Mouse (Mus musculus) forebrain, postnatal 0 days (tissue): ENCODE measurements around the gene Abca17. TPM values are rescaled to one million over a fixed set of nuclear protein-coding genes. Genes with fewer than 3 reads are reported as not detected.
A peak's percentile ranks its signal among the peaks of the same experiment; 100 is the strongest.

Experiments
- ATAC-seq: fragments of 200-750 bp; cut with Nextera tagmentation; 2 replicates; pipeline ENCODE4 v1.8.0; 2017; ENCODE audit warnings: mild to moderate bottlenecking, moderate library complexity
- DNase-seq: peaks from one replicate; pipeline ENCODE4 v3.0.0-alpha.2; 2015
- H3K27ac ChIP-seq: fragments of 300-500 bp; sonication (generic); 2 replicates; pipeline ENCODE4 v1.5.1; 2014; ENCODE audit warnings: low read depth, mild to moderate bottlenecking, antibody characterized with exemption, low read length, moderate library complexity, mixed read lengths
- H3K27me3 ChIP-seq: fragments of 300-500 bp; sonication (generic); 2 replicates; pipeline ENCODE4 v1.6.1; 2014; ENCODE audit warnings: mild to moderate bottlenecking, low read length, mixed read lengths; ENCODE audit not compliant: insufficient read depth
- H3K36me3 ChIP-seq: fragments of 300-500 bp; sonication (generic); 2 replicates; pipeline ENCODE4 v1.6.1; 2014; ENCODE audit warnings: mild to moderate bottlenecking, moderate library complexity; ENCODE audit not compliant: insufficient read depth
- H3K4me1 ChIP-seq: fragments of 300-500 bp; sonication (generic); 2 replicates; pipeline ENCODE4 v1.6.1; 2014; ENCODE audit warnings: antibody characterized with exemption; ENCODE audit not compliant: insufficient read depth
- H3K4me2 ChIP-seq: fragments of 300-500 bp; sonication (generic); 2 replicates; pipeline ENCODE4 v1.6.1; 2014; ENCODE audit warnings: low read depth, mild to moderate bottlenecking, moderate library complexity
- H3K4me3 ChIP-seq: fragments of 300-500 bp; sonication (generic); 2 replicates; pipeline ENCODE4 v1.5.1; 2014; ENCODE audit warnings: low read depth, low read length, mixed read lengths
- H3K9ac ChIP-seq: fragments of 300-500 bp; sonication (generic); 2 replicates; pipeline ENCODE4 v1.6.1; 2014; ENCODE audit warnings: mild to moderate bottlenecking
- H3K9me3 ChIP-seq: fragments of 300-500 bp; sonication (generic); 2 replicates; pipeline ENCODE4 v1.6.1; 2016; ENCODE audit warnings: low read length
- CTCF ChIP-seq: sonication (generic); IDR thresholded peaks from 2 replicates; pipeline ENCODE4 v1.5.1; 2016; ENCODE audit warnings: antibody characterized with exemption, control low read depth, low read depth
- WGBS: fragments of 180-500 bp; shearing (Covaris S2); extraction: QIAGEN DNeasy Blood & Tissue Kit; methylation state at CpG from one replicate; pipeline ENCODE4 v1.1.7; 2014; 5-methylcytosine and 5-hydroxymethylcytosine counted together
- polyA plus RNA-seq: library from polyadenylated mRNA; unstranded; fragments of >200 nt; fragmentation: Nextera tagmentation; extraction: Ambion mirVana; gene quantifications from 2 replicates; pipeline ENCODE4 v1.2.1, GENCODE M21; 2015
- total RNA-seq: library from RNA; depleted of rRNA; stranded (reverse); fragments of >200 nt; gene quantifications from 2 replicates; pipeline ENCODE4 v1.2.3, GENCODE M21; 2014

The Abca17 gene
- total and polyA plus RNA-seq, 2 experiments from 2014 or later = 0.62 to 0.86 TPM

DNA sequence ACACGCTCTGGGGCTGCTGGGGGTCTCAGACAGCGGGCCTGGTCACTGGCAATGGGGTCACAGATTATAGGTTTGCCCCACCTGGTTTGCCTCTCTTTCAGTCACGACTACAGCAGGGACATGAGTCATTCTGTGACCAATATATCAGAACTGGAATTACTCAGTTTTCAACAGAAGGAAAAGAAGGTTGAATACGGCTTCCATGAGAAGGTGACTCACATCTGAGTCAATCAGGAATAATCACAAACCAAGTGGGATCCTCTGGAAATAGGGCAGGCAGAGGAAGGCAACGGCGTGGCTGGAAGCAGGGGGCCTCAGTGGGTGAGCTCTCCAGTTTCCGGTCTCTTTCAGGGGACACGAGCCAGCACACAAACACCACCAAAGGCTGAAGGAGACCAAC is 106.8 kb downstream of the Abca17 start:
- Histone ChIP-seq H3K27me3 (no peaks in the 10 kb centered on the region), H3K4me1 (no peaks in the 10 kb centered on the region), H3K9ac (no peak overlapping the region), H3K27ac (no peak overlapping the region), H3K9me3 (no peaks in the 10 kb centered on the region), H3K4me2 (no peak overlapping the region), H3K4me3 (no peak overlapping the region), H3K36me3 (peaks cover 47% of the 10 kb centered on the region)
- WGBS = 98% methylated on average over 8 of the region's 8 CpGs
- ATAC-seq = no peak
- DNase-seq = no peak
- no peak for TF ChIP-seq CTCF

DNA sequence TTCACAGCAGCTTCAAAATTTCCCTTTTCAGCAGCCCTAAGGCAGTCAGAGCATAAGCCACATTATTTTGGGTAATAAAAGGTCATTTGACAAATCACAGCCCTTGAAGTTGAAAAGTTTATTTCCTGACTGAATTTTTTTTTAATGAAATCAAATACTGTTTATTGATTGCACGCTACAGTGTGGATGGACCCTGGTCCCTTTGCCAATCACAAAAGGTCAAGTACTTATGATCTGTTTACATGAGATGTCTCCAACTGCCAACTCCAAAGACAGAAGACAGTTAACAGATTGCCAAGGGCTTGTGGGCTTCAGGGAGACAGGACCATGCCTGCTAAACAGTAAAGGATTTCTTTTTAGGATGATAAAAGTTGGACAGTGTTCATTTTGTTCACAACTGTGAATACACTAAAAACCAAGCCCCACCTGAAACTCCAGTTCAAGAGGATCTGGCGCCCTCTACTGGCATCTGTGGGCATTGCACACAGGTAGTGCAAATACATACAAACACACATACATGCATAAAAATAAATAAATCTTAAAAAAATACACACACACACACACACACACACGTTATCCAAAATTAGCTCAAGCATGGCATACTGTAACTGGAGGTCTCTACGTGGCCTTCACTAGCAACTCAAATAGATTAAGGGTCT is 107.4 kb downstream of the Abca17 start:
- no peak for ATAC-seq
- H3K27ac ChIP-seq = no peak overlapping the region
- peak; percentile 72 for TF ChIP-seq CTCF
- WGBS = 89% methylated on average over 4 of the region's 4 CpGs
- DNase-seq = peak; percentile 36
- no peaks in the 10 kb centered on the region for H3K9me3 ChIP-seq
- H3K4me3 ChIP-seq = no peak overlapping the region
- peaks cover 47% of the 10 kb centered on the region for H3K36me3 ChIP-seq
- no peaks in the 10 kb centered on the region for H3K4me1 ChIP-seq
- H3K4me2 ChIP-seq = no peak overlapping the region
- no peaks in the 10 kb centered on the region for H3K27me3 ChIP-seq
- no peak overlapping the region for H3K9ac ChIP-seq

DNA sequence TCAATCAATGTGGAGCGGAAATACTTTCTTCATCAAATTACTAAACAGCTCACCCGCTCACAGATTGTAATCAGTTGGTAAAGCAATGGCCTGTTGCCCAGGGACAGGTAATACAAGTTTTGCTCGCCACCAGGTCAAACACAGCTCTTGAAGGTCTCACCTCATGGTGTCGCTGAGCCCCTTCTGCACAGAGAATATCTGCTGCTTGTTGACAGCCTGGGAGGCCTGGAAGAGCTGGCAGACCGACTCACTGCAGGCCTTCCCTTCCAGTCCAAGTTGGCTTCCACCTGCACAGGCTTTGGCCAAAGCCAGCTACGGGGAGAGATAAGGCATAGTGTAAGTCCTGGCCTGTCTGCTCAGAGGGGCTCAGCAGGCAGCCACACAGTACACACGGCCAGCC is 113.9 kb downstream of the Abca17 start:
- ATAC-seq = no peak
- H3K9me3 ChIP-seq = no peaks in the 10 kb centered on the region
- no peak for DNase-seq
- H3K4me2 ChIP-seq = no peak overlapping the region
- no peaks in the 10 kb centered on the region for H3K4me1 ChIP-seq
- no peak overlapping the region for H3K9ac ChIP-seq
- no peaks in the 10 kb centered on the region for H3K27me3 ChIP-seq
- WGBS = 93% methylated on average over 7 of the region's 7 CpGs
- H3K36me3 ChIP-seq = peaks cover 44% of the 10 kb centered on the region
- H3K27ac ChIP-seq = no peak overlapping the region
- H3K4me3 ChIP-seq = no peak overlapping the region
- no peak for TF ChIP-seq CTCF

DNA sequence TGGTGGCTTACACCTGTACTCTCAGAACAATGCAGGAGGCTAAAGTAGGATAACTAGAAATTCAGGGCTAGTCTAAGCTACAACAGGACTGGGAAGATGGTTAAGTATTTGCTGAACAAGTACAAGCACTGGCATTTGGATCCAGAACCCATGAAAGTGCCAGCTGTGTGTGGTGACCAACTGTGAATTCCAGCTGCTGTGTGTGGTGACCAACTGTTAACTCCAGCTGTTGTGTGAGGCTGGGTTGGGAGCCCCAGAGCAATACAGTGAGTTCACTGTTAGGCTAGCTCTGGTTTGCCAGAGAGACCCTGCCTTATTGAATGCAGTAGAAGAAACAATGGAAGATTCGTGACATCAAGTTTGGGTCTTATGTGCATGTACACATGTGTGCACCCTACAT is 114.4 kb downstream of the Abca17 start:
- TF ChIP-seq CTCF = no peak
- Histone ChIP-seq H3K9me3 (no peaks in the 10 kb centered on the region), H3K27me3 (no peaks in the 10 kb centered on the region), H3K9ac (no peak overlapping the region), H3K4me3 (no peak overlapping the region), H3K4me1 (no peaks in the 10 kb centered on the region), H3K27ac (no peak overlapping the region), H3K36me3 (peaks cover 43% of the 10 kb centered on the region), H3K4me2 (no peak overlapping the region)
- 100% methylated on average over 1 of the region's 1 CpGs for WGBS
- no peak for ATAC-seq
- DNase-seq = no peak

DNA sequence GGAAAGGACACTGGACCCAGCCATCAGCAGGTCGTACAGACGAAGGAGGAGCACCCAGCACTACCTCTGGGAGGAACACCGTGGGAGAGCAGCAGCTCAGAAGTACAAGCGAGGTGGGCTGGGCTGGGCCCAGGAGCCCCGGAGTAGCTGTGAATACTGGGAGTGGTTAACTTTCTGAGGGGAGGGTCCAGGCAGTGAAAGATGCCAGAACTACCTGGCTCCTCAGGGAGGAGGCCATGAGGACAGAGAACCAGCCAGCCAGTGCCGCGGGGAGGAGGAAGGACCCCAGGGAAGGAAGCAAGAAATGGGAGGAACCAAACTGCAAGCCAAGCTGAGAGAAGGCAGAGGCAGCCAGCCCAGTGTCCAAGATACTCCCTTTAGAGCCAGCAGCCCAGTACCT is 122.9 kb downstream of the Abca17 start:
- no peak overlapping the region for H3K27ac ChIP-seq
- TF ChIP-seq CTCF = no peak
- DNase-seq (no peak), ATAC-seq (no peak)
- H3K4me3 ChIP-seq = no peak overlapping the region
- H3K9me3 ChIP-seq = no peaks in the 10 kb centered on the region
- H3K27me3 ChIP-seq = no peaks in the 10 kb centered on the region
- peaks cover 33% of the 10 kb centered on the region for H3K36me3 ChIP-seq
- WGBS = 95% methylated on average over 7 of the region's 7 CpGs
- H3K4me1 ChIP-seq = no peaks in the 10 kb centered on the region
- H3K4me2 ChIP-seq = no peak overlapping the region
- no peak overlapping the region for H3K9ac ChIP-seq

DNA sequence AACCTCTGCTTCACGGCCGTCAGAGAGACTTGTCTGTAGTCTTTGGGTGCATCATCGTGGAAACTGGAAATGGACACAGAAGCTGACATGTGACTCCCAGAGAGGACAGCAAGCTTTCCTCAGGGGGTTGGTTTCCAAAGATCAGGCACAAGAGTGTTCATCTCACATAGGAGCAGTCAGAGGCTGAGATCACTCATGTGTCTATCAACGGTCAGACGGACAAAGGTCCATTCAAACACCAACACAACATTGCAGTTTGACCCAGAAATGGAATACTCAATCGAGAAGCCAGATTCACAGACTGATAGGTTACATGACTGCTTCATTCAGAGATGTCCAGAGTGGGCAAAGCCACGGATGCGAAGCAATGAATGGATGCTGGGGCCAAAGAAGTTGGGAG is 124.1 kb downstream of the Abca17 start:
- no peak overlapping the region for H3K9ac ChIP-seq
- DNase-seq = no peak
- no peak overlapping the region for H3K27ac ChIP-seq
- H3K36me3 ChIP-seq = peaks cover 28% of the 10 kb centered on the region
- WGBS = 92% methylated on average over 8 of the region's 8 CpGs
- ATAC-seq = no peak
- no peak overlapping the region for H3K4me3 ChIP-seq
- TF ChIP-seq CTCF = no peak
- H3K27me3 ChIP-seq = no peaks in the 10 kb centered on the region
- no peaks in the 10 kb centered on the region for H3K4me1 ChIP-seq
- H3K4me2 ChIP-seq = no peak overlapping the region
- H3K9me3 ChIP-seq = no peaks in the 10 kb centered on the region

DNA sequence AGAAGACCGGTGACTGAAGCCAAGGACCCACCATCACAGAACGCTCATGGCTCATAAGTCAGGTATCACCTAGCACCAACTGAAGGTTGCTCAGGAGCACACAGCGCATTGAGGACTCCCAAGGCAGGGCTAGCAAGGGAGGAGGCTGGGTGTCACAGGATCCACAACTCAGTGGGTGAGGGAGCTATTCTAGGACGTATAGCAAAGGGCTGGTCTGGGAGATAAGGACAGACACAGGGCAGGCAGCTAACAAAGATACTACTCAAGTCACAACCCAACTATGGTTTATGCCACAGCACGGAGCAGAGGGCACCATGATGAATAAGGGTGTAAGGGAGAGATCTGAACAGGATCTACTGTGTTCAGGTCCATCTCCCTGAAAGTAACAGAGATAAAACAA is 125.0 kb downstream of the Abca17 start:
- DNase-seq (no peak), ATAC-seq (no peak)
- Histone ChIP-seq H3K9me3 (no peaks in the 10 kb centered on the region), H3K36me3 (peaks cover 28% of the 10 kb centered on the region), H3K9ac (no peak overlapping the region), H3K4me2 (no peak overlapping the region), H3K4me3 (no peak overlapping the region), H3K4me1 (0 out of 2 replicates have a peak, but pooled peaks cover 3% of the 10 kb centered on the region), H3K27ac (no peak overlapping the region), H3K27me3 (no peaks in the 10 kb centered on the region)
- WGBS = 96% methylated on average over 5 of the region's 5 CpGs
- no peak for TF ChIP-seq CTCF
